In genomic region chr8:61579831-61580230, GRCm38 (mm10) we compare ENCODE assay signal across 34 mouse cellular contexts.
DNase-seq lines count a peak whose midpoint lies in the region; ATAC-seq lines count a peak whose summit lies in the region.
"Had no signal": no experiment of that assay in that cellular context is flagged by ENCODE, and none has a peak within 500 bp of the region (broad histone marks: within the 10 kb centered on the region; RNA-seq: fewer than 3 reads in every experiment).

No protein-coding gene starts in this region.

- H3K4me1 ChIP-seq in embryonic facial prominence, embryonic 11.5 days (ENCODE audit: control insufficient read depth, insufficient read depth, low read length): no peaks in the 10 kb centered on the region
- peaks cover 26% of the 10 kb centered on the region for H3K4me1 ChIP-seq in embryonic facial prominence, embryonic 10.5 days
- H3K4me1 ChIP-seq in hindbrain, embryonic 14.5 days (replicated peaks; ENCODE audit: control insufficient read depth, insufficient read depth, low read length): no peaks in the 10 kb centered on the region
- H3K4me1 ChIP-seq in hindbrain, embryonic 11.5 days (replicated peaks; ENCODE audit: control insufficient read depth, insufficient read depth, low read length): no peaks in the 10 kb centered on the region
- H3K4me1 ChIP-seq in neural tube, embryonic 14.5 days (ENCODE audit: control insufficient read depth, insufficient read depth, low read length): 0 out of 2 replicates have a peak, but pooled peaks cover 2% of the 10 kb centered on the region
- H3K4me1 ChIP-seq: forebrain, embryonic 15.5 days; midbrain, embryonic 10.5 days; midbrain, embryonic 15.5 days had no signal

- H3K4me2 ChIP-seq in embryonic facial prominence, embryonic 11.5 days (ENCODE audit: low read depth, low read length): no peak overlapping the region
- no peak overlapping the region for H3K4me2 ChIP-seq in hindbrain, embryonic 14.5 days (replicated peaks)
- no peak overlapping the region for H3K4me2 ChIP-seq in hindbrain, embryonic 11.5 days (replicated peaks; ENCODE audit: low read depth, low read length)
- no peak overlapping the region for H3K4me2 ChIP-seq in neural tube, embryonic 14.5 days (ENCODE audit: low read depth, low read length)
- H3K4me2 ChIP-seq: embryonic facial prominence, embryonic 15.5 days; forebrain, embryonic 15.5 days; limb, embryonic 15.5 days; liver, embryonic 15.5 days; lung, embryonic 14.5 days; midbrain, embryonic 15.5 days had no signal

- H3K4me3 ChIP-seq in embryonic facial prominence, embryonic 11.5 days (ENCODE audit: low read depth, low read length): no peak overlapping the region
- no peak overlapping the region for H3K4me3 ChIP-seq in embryonic facial prominence, embryonic 10.5 days
- no peak overlapping the region for H3K4me3 ChIP-seq in hindbrain, embryonic 14.5 days (replicated peaks; ENCODE audit: low read length)
- H3K4me3 ChIP-seq in hindbrain, embryonic 11.5 days (ENCODE audit: low read depth, low read length): no peak overlapping the region
- no peak overlapping the region for H3K4me3 ChIP-seq in neural tube, embryonic 14.5 days (ENCODE audit: low read depth, low read length)
- H3K4me3 ChIP-seq: embryonic facial prominence, embryonic 15.5 days; forebrain, embryonic 10.5 days; forebrain, embryonic 15.5 days; heart, embryonic 10.5 days; hindbrain, embryonic 10.5 days; limb, embryonic 10.5 days; limb, embryonic 15.5 days; liver, embryonic 15.5 days; midbrain, embryonic 10.5 days; midbrain, embryonic 15.5 days; myocyte had no signal

- no peak overlapping the region for H3K9ac ChIP-seq in embryonic facial prominence, embryonic 11.5 days (replicated peaks; ENCODE audit: low read length)
- no peak overlapping the region for H3K9ac ChIP-seq in hindbrain, embryonic 14.5 days
- no peak overlapping the region for H3K9ac ChIP-seq in hindbrain, embryonic 11.5 days (ENCODE audit: low read depth, low read length)
- H3K9ac ChIP-seq in neural tube, embryonic 14.5 days (replicated peaks; ENCODE audit: low read depth, low read length): no peak overlapping the region
- H3K9ac ChIP-seq: embryonic facial prominence, embryonic 15.5 days; forebrain, embryonic 15.5 days; limb, embryonic 15.5 days; liver, embryonic 15.5 days; lung, embryonic 14.5 days; midbrain, embryonic 15.5 days had no signal

- ATAC-seq in embryonic facial prominence, embryonic 11.5 days (replicated peaks; ENCODE audit: insufficient number of reproducible peaks, low FRiP score, low TSS enrichment, low read depth): no peak
- 0 out of 2 replicates have a peak, but pooled peaks have one; percentile 24 for ATAC-seq in hindbrain, embryonic 14.5 days (ENCODE audit: low FRiP score)
- no peak for ATAC-seq in hindbrain, embryonic 11.5 days (ENCODE audit: low FRiP score)
- peak; percentile 24; the same call in 1 of the 2 replicates for ATAC-seq in neural tube, embryonic 14.5 days (ENCODE audit: low read depth)
- ATAC-seq in erythroblast, adult 5-6 weeks (replicated peaks; ENCODE audit: low FRiP score, poor library complexity, severe bottlenecking): no peak
- ATAC-seq: forebrain, embryonic 15.5 days; intestine, postnatal 0 days; midbrain, embryonic 15.5 days had no signal

- 53% methylated on average over 4 of the region's 4 CpGs for WGBS in embryonic facial prominence, embryonic 11.5 days
- 69% methylated on average over 4 of the region's 4 CpGs for WGBS in embryonic facial prominence, embryonic 10.5 days
- 77% methylated on average over 4 of the region's 4 CpGs for WGBS in hindbrain, embryonic 14.5 days
- WGBS in hindbrain, embryonic 11.5 days: 86% methylated on average over 4 of the region's 4 CpGs
- 80% methylated on average over 4 of the region's 4 CpGs for WGBS in neural tube, embryonic 14.5 days

- H3K27ac ChIP-seq in embryonic facial prominence, embryonic 11.5 days (replicated peaks; ENCODE audit: low read depth, low read length): no peak overlapping the region
- no peak overlapping the region for H3K27ac ChIP-seq in embryonic facial prominence, embryonic 10.5 days (replicated peaks)
- no peak overlapping the region for H3K27ac ChIP-seq in hindbrain, embryonic 14.5 days
- H3K27ac ChIP-seq in hindbrain, embryonic 11.5 days (ENCODE audit: low read depth, low read length): no peak overlapping the region
- no peak overlapping the region for H3K27ac ChIP-seq in neural tube, embryonic 14.5 days (ENCODE audit: low read depth, low read length)
- H3K27ac ChIP-seq: forebrain, embryonic 10.5 days; forebrain, embryonic 15.5 days; heart, embryonic 10.5 days; hindbrain, embryonic 10.5 days; limb, embryonic 10.5 days; limb, embryonic 15.5 days; liver, embryonic 15.5 days; midbrain, embryonic 10.5 days; midbrain, embryonic 15.5 days; stomach, postnatal 0 days had no signal

- no peaks in the 10 kb centered on the region for H3K9me3 ChIP-seq in embryonic facial prominence, embryonic 11.5 days (replicated peaks; ENCODE audit: control insufficient read depth, low read length)
- no peaks in the 10 kb centered on the region for H3K9me3 ChIP-seq in embryonic facial prominence, embryonic 10.5 days
- no peaks in the 10 kb centered on the region for H3K9me3 ChIP-seq in hindbrain, embryonic 14.5 days (ENCODE audit: control insufficient read depth, low read length)
- H3K9me3 ChIP-seq in hindbrain, embryonic 11.5 days (ENCODE audit: control insufficient read depth, low read length): no peaks in the 10 kb centered on the region
- H3K9me3 ChIP-seq in neural tube, embryonic 14.5 days (ENCODE audit: control insufficient read depth, low read length): no peaks in the 10 kb centered on the region
- H3K9me3 ChIP-seq: embryonic facial prominence, embryonic 15.5 days; forebrain, embryonic 10.5 days; forebrain, embryonic 15.5 days; G1E; heart, embryonic 10.5 days; hindbrain, embryonic 10.5 days; limb, embryonic 10.5 days; limb, embryonic 15.5 days; liver, embryonic 15.5 days; midbrain, embryonic 10.5 days; midbrain, embryonic 15.5 days had no signal

- H3K36me3 ChIP-seq in embryonic facial prominence, embryonic 11.5 days (replicated peaks; ENCODE audit: control insufficient read depth, insufficient read depth, low read depth, low read length): no peaks in the 10 kb centered on the region
- peaks cover 31% of the 10 kb centered on the region for H3K36me3 ChIP-seq in embryonic facial prominence, embryonic 10.5 days (replicated peaks)
- H3K36me3 ChIP-seq in hindbrain, embryonic 14.5 days (replicated peaks; ENCODE audit: control insufficient read depth, insufficient read depth): no peaks in the 10 kb centered on the region
- no peaks in the 10 kb centered on the region for H3K36me3 ChIP-seq in hindbrain, embryonic 11.5 days (ENCODE audit: control insufficient read depth, insufficient read depth, low read length)
- no peaks in the 10 kb centered on the region for H3K36me3 ChIP-seq in neural tube, embryonic 14.5 days (ENCODE audit: control insufficient read depth, insufficient read depth, low read length)
- H3K36me3 ChIP-seq: embryonic facial prominence, embryonic 15.5 days; forebrain, embryonic 15.5 days; G1E; liver, embryonic 15.5 days; midbrain, embryonic 15.5 days had no signal

- peak; percentile 13 for DNase-seq in embryonic facial prominence, embryonic 11.5 days (ENCODE audit: low spot score)
- DNase-seq in embryonic facial prominence, embryonic 10.5 days (ENCODE audit: low spot score): no peak
- no peak for DNase-seq in hindbrain, embryonic 14.5 days (ENCODE audit: low spot score)
- no peak for DNase-seq in hindbrain, embryonic 11.5 days (ENCODE audit: low spot score)
- no peak for DNase-seq in neural tube, embryonic 10.5 days (ENCODE audit: extremely low spot score, low spot score)
- DNase-seq in spleen, adult 12 weeks (ENCODE audit: low spot score): no peak
- DNase-seq: adrenal gland, adult 8-10 months; cerebellum, adult 8-10 months; cerebellum, postnatal 25 days; gastrocnemius, postnatal 36 days; kidney, adult 9 months; kidney, postnatal 14 days; layer of hippocampus, adult 9-11 months; lung, embryonic 14.5 days; lung, postnatal 14 days; thymus, adult 18-20 months; thymus, postnatal 25 days had no signal

- H3K27me3 ChIP-seq in embryonic facial prominence, embryonic 11.5 days (ENCODE audit: control insufficient read depth, insufficient read depth, low read length): no peaks in the 10 kb centered on the region
- H3K27me3 ChIP-seq in embryonic facial prominence, embryonic 10.5 days (replicated peaks; ENCODE audit: low read depth, poor library complexity, severe bottlenecking): no peaks in the 10 kb centered on the region
- H3K27me3 ChIP-seq in hindbrain, embryonic 14.5 days (ENCODE audit: control insufficient read depth, insufficient read depth, low read length): no peaks in the 10 kb centered on the region
- H3K27me3 ChIP-seq in hindbrain, embryonic 11.5 days (ENCODE audit: control insufficient read depth, insufficient read depth, low read length): no peaks in the 10 kb centered on the region
- no peaks in the 10 kb centered on the region for H3K27me3 ChIP-seq in neural tube, embryonic 14.5 days (ENCODE audit: control insufficient read depth, insufficient read depth, low read length)
- H3K27me3 ChIP-seq: CH12.LX; embryonic facial prominence, embryonic 15.5 days; forebrain, embryonic 15.5 days; limb, embryonic 15.5 days; liver, embryonic 15.5 days; midbrain, embryonic 15.5 days had no signal

Comparison
In these comparisons a context has a peak if more than half of its experiments do, and no peak if none do; other contexts are left out.
1. ATAC-seq: peak in hindbrain, embryonic 14.5 days (single experiment) and neural tube, embryonic 14.5 days (single experiment); none in embryonic facial prominence, embryonic 11.5 days (single experiment), hindbrain, embryonic 11.5 days (single experiment) and erythroblast, adult 5-6 weeks (single experiment).